8 mouse cellular contexts compared by ENCODE assay signal in the genomic region with DNA sequence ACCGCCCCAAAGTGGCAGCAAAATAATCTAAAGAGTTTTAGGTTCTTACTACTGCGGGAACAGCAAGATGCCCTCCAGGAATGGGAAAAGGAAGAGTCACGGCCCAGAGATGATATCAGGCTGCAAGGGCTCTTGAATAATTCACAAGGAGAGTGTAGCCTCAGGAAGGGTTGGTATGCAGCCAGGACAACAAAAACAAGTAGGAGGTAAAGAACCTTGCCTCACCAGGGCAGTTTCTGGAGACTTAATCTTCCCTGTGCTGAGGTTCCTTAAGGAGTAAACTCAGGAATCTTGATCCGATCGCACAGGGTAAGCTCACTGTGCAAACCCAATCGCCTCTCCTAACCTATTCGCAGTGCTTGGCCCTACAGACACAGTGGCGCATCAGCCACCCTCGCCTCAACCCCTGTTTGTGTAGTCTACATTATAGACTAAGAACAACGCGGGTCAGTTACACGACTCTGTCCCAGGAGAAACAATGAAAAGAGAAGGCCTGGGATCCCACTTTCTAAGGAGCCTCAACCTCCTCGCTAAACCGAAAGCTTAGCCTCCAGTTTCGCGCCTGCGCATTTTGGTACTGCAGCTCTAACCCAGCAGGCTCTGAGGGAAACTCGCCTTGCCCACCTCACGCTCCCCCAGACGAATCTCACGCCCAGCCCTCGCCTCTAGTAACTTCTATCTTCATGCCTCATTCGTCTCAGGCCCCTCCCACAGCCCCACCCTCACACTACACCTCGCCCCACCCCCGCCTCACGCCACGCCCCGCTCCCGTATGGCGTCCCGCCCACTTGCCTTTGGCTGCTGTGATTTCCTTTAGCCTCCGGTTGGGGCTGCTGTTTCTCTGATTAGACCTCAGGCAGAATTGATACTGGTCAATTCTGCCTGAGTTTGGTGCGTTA. TPM values are rescaled to one million over a fixed set of nuclear protein-coding genes. Genes with fewer than 3 reads are reported as not detected.
DNase-seq lines count a peak whose midpoint lies in the region; ATAC-seq and TF ChIP-seq lines count a peak whose summit lies in the region.

No protein-coding gene starts in this region.

- peak overlapping the region; percentile 44 for H3K4me3 ChIP-seq in embryonic facial prominence, embryonic 13.5 days
- peak overlapping the region; percentile 40 for H3K4me3 ChIP-seq in limb, embryonic 14.5 days (replicated peaks; ENCODE audit: low read length)
- peak overlapping the region; percentile 28 for H3K4me3 ChIP-seq in midbrain, postnatal 0 days (ENCODE audit: low read depth, low read length)

- peak; percentile 76; the same call in 1 of the 2 replicates for TF ChIP-seq POLR2A in limb, embryonic 14.5 days (IDR thresholded peaks at IDR 0.05; ENCODE audit: borderline replicate concordance, extremely low read depth, insufficient read depth, insufficient read length)

- peak; percentile 95 for ATAC-seq in embryonic facial prominence, embryonic 13.5 days (ENCODE audit: insufficient number of reproducible peaks, insufficient read depth, low FRiP score, low TSS enrichment, low read depth)
- peak; percentile 96 for ATAC-seq in limb, embryonic 14.5 days (ENCODE audit: low FRiP score, low read depth)
- peak; percentile 92 for ATAC-seq in midbrain, postnatal 0 days (ENCODE audit: low FRiP score)

- peak; percentile 94 for DNase-seq in 3134 (ENCODE audit: extremely low read depth, insufficient read length, low spot score)
- DNase-seq in adrenal gland, postnatal 36 days, result peak; percentile 91 to 93
- DNase-seq in heart, adult 18-20 months, result peak; percentile 91 to 95
- peak; percentile 84 to 91 for DNase-seq in kidney, adult 8-10 months
- DNase-seq in limb, embryonic 14.5 days (ENCODE audit: low spot score), result peak; percentile 96
- DNase-seq in midbrain, postnatal 0 days (ENCODE audit: low spot score), result peak; percentile 91
- DNase-seq in spleen, postnatal 14 days (ENCODE audit: low spot score in 2 of 2), result peak; percentile 68 to 77

- peaks cover 6% of the 10 kb centered on the region for H3K4me1 ChIP-seq in embryonic facial prominence, embryonic 13.5 days
- peaks cover 8% of the 10 kb centered on the region for H3K4me1 ChIP-seq in limb, embryonic 14.5 days (ENCODE audit: control insufficient read depth, insufficient read depth, low read length)
- no peaks in the 10 kb centered on the region for H3K4me1 ChIP-seq in midbrain, postnatal 0 days (ENCODE audit: insufficient read depth, low read length)

- peak; percentile 65 for TF ChIP-seq CTCF in midbrain, postnatal 0 days (IDR thresholded peaks at IDR 0.05)

- peak overlapping the region; percentile 61 for H3K4me2 ChIP-seq in embryonic facial prominence, embryonic 13.5 days
- peak overlapping the region; percentile 66 for H3K4me2 ChIP-seq in limb, embryonic 14.5 days (replicated peaks; ENCODE audit: low read depth, low read length, severe bottlenecking)
- peak overlapping the region; percentile 47 for H3K4me2 ChIP-seq in midbrain, postnatal 0 days (ENCODE audit: low read depth, low read length, poor library complexity, severe bottlenecking)

- H3K9me3 ChIP-seq in embryonic facial prominence, embryonic 13.5 days, result no peaks in the 10 kb centered on the region
- no peaks in the 10 kb centered on the region for H3K9me3 ChIP-seq in limb, embryonic 14.5 days (ENCODE audit: control insufficient read depth, low read length)
- H3K9me3 ChIP-seq in midbrain, postnatal 0 days (ENCODE audit: low read length), result no peaks in the 10 kb centered on the region

- peak overlapping the region; percentile 68 for H3K9ac ChIP-seq in embryonic facial prominence, embryonic 13.5 days
- H3K9ac ChIP-seq in limb, embryonic 14.5 days (ENCODE audit: low read depth, low read length, severe bottlenecking), result peak overlapping the region; percentile 60
- H3K9ac ChIP-seq in midbrain, postnatal 0 days (replicated peaks; ENCODE audit: low read length, poor library complexity, severe bottlenecking), result peak overlapping the region; percentile 48

- no peaks in the 10 kb centered on the region for H3K36me3 ChIP-seq in embryonic facial prominence, embryonic 13.5 days
- H3K36me3 ChIP-seq in limb, embryonic 14.5 days (ENCODE audit: control insufficient read depth, insufficient read depth, low read length), result no peaks in the 10 kb centered on the region
- no peaks in the 10 kb centered on the region for H3K36me3 ChIP-seq in midbrain, postnatal 0 days (ENCODE audit: insufficient read depth, low read length)

- peak overlapping the region; percentile 84 for H3K27ac ChIP-seq in embryonic facial prominence, embryonic 13.5 days
- H3K27ac ChIP-seq in limb, embryonic 14.5 days (replicated peaks; ENCODE audit: low read depth, low read length), result peak overlapping the region; percentile 67
- H3K27ac ChIP-seq in midbrain, postnatal 0 days (ENCODE audit: low read depth, low read length), result peak overlapping the region; percentile 55; the same call in 1 of the 2 replicates

- WGBS in embryonic facial prominence, embryonic 13.5 days, result 6% methylated on average over 33 of the region's 33 CpGs
- 11% methylated on average over 33 of the region's 33 CpGs for WGBS in limb, embryonic 14.5 days
- WGBS in midbrain, postnatal 0 days, result 5% methylated on average over 32 of the region's 33 CpGs

- H3K27me3 ChIP-seq in embryonic facial prominence, embryonic 13.5 days, result no peaks in the 10 kb centered on the region
- H3K27me3 ChIP-seq in limb, embryonic 14.5 days (ENCODE audit: control insufficient read depth, insufficient read depth, low read length), result no peaks in the 10 kb centered on the region
- H3K27me3 ChIP-seq in midbrain, postnatal 0 days (ENCODE audit: insufficient read depth, low read length), result no peaks in the 10 kb centered on the region

RNA-seq across cellular contexts. Expression of a gene that starts 6.5 kb away (rescaled TPM):
- 10 to 100 TPM; 64.2 to 70.6 TPM for total RNA-seq in adrenal gland, postnatal 36 days (2021)
- 34.7 TPM in 2 replicates for polyA plus RNA-seq in embryonic facial prominence, embryonic 13.5 days (2015; fragmentation: Nextera tagmentation; extraction: Ambion mirVana)
- 10 to 100 TPM; 18.3 to 19.6 TPM for total RNA-seq in heart, adult 18-20 months (2021)
- polyA plus RNA-seq in limb, embryonic 14.5 days (2012; rRNA removed), result 51.2 and 68.0 TPM in 2 replicates
- polyA plus RNA-seq in limb, embryonic 14.5 days (2014; fragmentation: Nextera tagmentation; extraction: Ambion mirVana), result 48.1 and 53.3 TPM in 2 replicates
- 56.8 and 64.6 TPM in 2 replicates for total RNA-seq in midbrain, postnatal 0 days (2014; rRNA removed)
- polyA plus RNA-seq in midbrain, postnatal 0 days (2015; fragmentation: Nextera tagmentation; extraction: Ambion mirVana), result 46.1 and 48.3 TPM in 2 replicates

RNA-seq across cellular contexts. Expression of a gene that starts 13.3 kb away (rescaled TPM):
- total RNA-seq in adrenal gland, postnatal 36 days (2021), result 10 to 100 TPM; 13.5 to 17.1 TPM
- 31.5 and 32.6 TPM in 2 replicates for polyA plus RNA-seq in embryonic facial prominence, embryonic 13.5 days (2015; fragmentation: Nextera tagmentation; extraction: Ambion mirVana)
- total RNA-seq in heart, adult 18-20 months (2021), result 1 to 10 TPM; 3.7 to 4.7 TPM
- 95.5 and 124 TPM in 2 replicates for polyA plus RNA-seq in limb, embryonic 14.5 days (2012; rRNA removed)
- 34.5 and 34.8 TPM in 2 replicates for polyA plus RNA-seq in limb, embryonic 14.5 days (2014; fragmentation: Nextera tagmentation; extraction: Ambion mirVana)
- 12.7 and 22.2 TPM in 2 replicates for total RNA-seq in midbrain, postnatal 0 days (2014; rRNA removed)
- 32.5 and 37.5 TPM in 2 replicates for polyA plus RNA-seq in midbrain, postnatal 0 days (2015; fragmentation: Nextera tagmentation; extraction: Ambion mirVana)

RNA-seq across cellular contexts. Expression of a gene that starts 18.8 kb away (rescaled TPM):
- total RNA-seq in adrenal gland, postnatal 36 days (2021), result 10 to 100 TPM in 1 of 2 experiments, 1 to 10 TPM in 1; 7.7 to 11.4 TPM
- polyA plus RNA-seq in embryonic facial prominence, embryonic 13.5 days (2015; fragmentation: Nextera tagmentation; extraction: Ambion mirVana), result 42.0 and 48.1 TPM in 2 replicates
- total RNA-seq in heart, adult 18-20 months (2021), result 1 to 10 TPM; 2.8 to 5.8 TPM
- polyA plus RNA-seq in limb, embryonic 14.5 days (2012; rRNA removed), result 229 and 244 TPM in 2 replicates
- polyA plus RNA-seq in limb, embryonic 14.5 days (2014; fragmentation: Nextera tagmentation; extraction: Ambion mirVana), result 78.9 and 83.0 TPM in 2 replicates
- 38.5 and 42.9 TPM in 2 replicates for total RNA-seq in midbrain, postnatal 0 days (2014; rRNA removed)
- polyA plus RNA-seq in midbrain, postnatal 0 days (2015; fragmentation: Nextera tagmentation; extraction: Ambion mirVana), result 39.0 and 47.6 TPM in 2 replicates

RNA-seq across cellular contexts. Expression of a gene that starts 19.0 kb away (rescaled TPM):
- 10 to 100 TPM; 77.5 to 96.1 TPM for total RNA-seq in adrenal gland, postnatal 36 days (2021)
- polyA plus RNA-seq in embryonic facial prominence, embryonic 13.5 days (2015; fragmentation: Nextera tagmentation; extraction: Ambion mirVana), result 115 and 125 TPM in 2 replicates
- total RNA-seq in heart, adult 18-20 months (2021), result 10 to 100 TPM; 46.2 to 50.2 TPM
- 114 and 156 TPM in 2 replicates for polyA plus RNA-seq in limb, embryonic 14.5 days (2012; rRNA removed)
- polyA plus RNA-seq in limb, embryonic 14.5 days (2014; fragmentation: Nextera tagmentation; extraction: Ambion mirVana), result 93.9 and 96.0 TPM in 2 replicates
- 71.1 and 84.8 TPM in 2 replicates for total RNA-seq in midbrain, postnatal 0 days (2014; rRNA removed)
- 151 and 158 TPM in 2 replicates for polyA plus RNA-seq in midbrain, postnatal 0 days (2015; fragmentation: Nextera tagmentation; extraction: Ambion mirVana)

RNA-seq across cellular contexts. Expression of a gene that starts 30.7 kb away (rescaled TPM):
- total RNA-seq in adrenal gland, postnatal 36 days (2021), result 100 to 1,000 TPM; 136 to 165 TPM
- polyA plus RNA-seq in embryonic facial prominence, embryonic 13.5 days (2015; fragmentation: Nextera tagmentation; extraction: Ambion mirVana), result 182 and 212 TPM in 2 replicates
- 10 to 100 TPM; 60.3 to 61.5 TPM for total RNA-seq in heart, adult 18-20 months (2021)
- polyA plus RNA-seq in limb, embryonic 14.5 days (2012; rRNA removed), result 196 and 211 TPM in 2 replicates
- polyA plus RNA-seq in limb, embryonic 14.5 days (2014; fragmentation: Nextera tagmentation; extraction: Ambion mirVana), result 159 and 163 TPM in 2 replicates
- 101 and 108 TPM in 2 replicates for total RNA-seq in midbrain, postnatal 0 days (2014; rRNA removed)
- 176 and 189 TPM in 2 replicates for polyA plus RNA-seq in midbrain, postnatal 0 days (2015; fragmentation: Nextera tagmentation; extraction: Ambion mirVana)

Comparison
In these comparisons a context has a peak if more than half of its experiments do, and no peak if none do; other contexts are left out.
1. Peak in every context shown above with its lines: DNase-seq, ATAC-seq, H3K4me3 ChIP-seq and H3K27ac ChIP-seq.